Mouse (Mus musculus) lung, postnatal 0 days (tissue): Measurements from ENCODE around the gene Tusc2.

Experiments
- CTCF ChIP-seq: IDR thresholded peaks from 2 replicates; pipeline ENCODE4 v1.5.1; 2016; ENCODE audit warnings: antibody characterized with exemption, mild to moderate bottlenecking
- EP300 ChIP-seq: IDR thresholded peaks from 2 replicates; pipeline ENCODE4 v1.6.1; 2016; ENCODE audit warnings: antibody characterized with exemption, mild to moderate bottlenecking, control low read depth

- TF ChIP-seq CTCF (0 out of 2 replicates have a peak, but pooled peaks have one; percentile 24), EP300 (0 out of 2 replicates have a peak, but pooled peaks have one; percentile 17)
Measured at GRCm38 (mm10) chr9:107555031-107555457, 8.0 kb upstream of the Tusc2 start.
